Mouse (Mus musculus) activated CD4-positive, CD25-positive, alpha-beta regulatory T cell, adult 4 months (primary cell): ENCODE results near the gene Sorl1. TPM values are rescaled to one million over a fixed set of nuclear protein-coding genes. Genes with fewer than 3 reads are reported as not detected.

Source experiments
- polyA plus RNA-seq, 2 experiments: library from polyadenylated mRNA; unstranded; fragments of 100-300 nt; shearing (Covaris generic); gene quantifications; one replicate each; pipeline ENCODE4 v1.2.1; 2017

The Sorl1 gene
- polyA plus RNA-seq, 2 experiments from 2014 or later = 25.1 to 39.4 TPM

Other genes starting within 250 kb of the Sorl1 start
- 100 to 1,000 TPM in 1 of 2 experiments, 10 to 100 TPM in 1; 93.9 to 112 TPM for gene Sc5d, start 140.0 kb upstream of the Sorl1 start, polyA plus RNA-seq